Mouse (Mus musculus): ENCODE results near the gene Cacna1a.

DNA sequence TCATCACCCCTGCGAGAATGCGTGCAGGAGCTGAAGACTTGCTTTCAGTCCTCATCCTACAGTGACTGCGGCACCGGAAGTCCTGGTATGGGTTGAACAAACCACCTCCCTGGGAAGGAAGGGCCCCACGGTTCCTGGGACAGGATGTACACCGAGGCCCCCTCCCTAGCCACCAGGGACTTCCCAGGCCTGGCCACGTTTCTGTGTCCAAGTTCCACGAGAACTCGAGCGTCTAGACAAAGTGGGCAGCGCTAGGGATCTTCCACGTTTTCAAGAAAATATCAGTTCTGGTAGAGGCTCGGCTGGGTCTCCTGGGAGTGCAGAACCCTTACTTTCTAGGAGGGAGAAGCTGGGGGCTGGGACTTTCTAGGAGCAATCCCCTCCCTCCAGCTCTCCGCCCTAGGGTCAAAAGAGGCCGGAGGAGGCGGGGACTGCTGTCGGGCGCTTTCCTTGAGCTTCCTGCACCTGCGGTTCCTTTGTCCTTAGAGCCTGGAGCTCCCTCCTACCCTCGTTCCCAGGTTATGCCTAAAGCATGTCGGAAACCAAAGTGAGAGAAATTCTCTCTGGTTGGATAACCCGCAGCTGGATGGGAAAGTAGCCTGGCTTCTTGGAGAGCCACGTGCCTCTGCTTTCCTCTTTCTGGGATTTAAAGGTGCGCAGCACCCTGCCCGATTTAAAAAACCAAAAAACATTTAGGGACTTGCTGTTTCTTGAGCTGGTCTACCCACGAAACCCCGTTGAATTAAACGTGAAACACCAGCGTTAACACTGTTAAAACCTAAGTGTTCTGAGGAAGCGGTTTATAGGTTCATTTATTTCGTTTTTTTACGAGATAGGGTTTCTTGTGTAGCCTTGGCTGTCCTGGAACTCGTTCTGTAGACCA is 271.9 kb downstream of the Cacna1a start:
- TF ChIP-seq MAFK (IDR thresholded peaks at IDR 0.05; ENCODE audit: insufficient read depth, low read depth, low read length) (no peak), ZC3H11A (IDR thresholded peaks at IDR 0.05; ENCODE audit: borderline replicate concordance, low read depth, low read length) (no peak), CHD2 (IDR thresholded peaks at IDR 0.05; ENCODE audit: low read depth, low read length) (peak; percentile 57), ZNF384 (IDR thresholded peaks at IDR 0.05; ENCODE audit: low read depth, low read length) (no peak), HCFC1 (IDR thresholded peaks at IDR 0.05; ENCODE audit: borderline replicate concordance, insufficient read depth, low read length) (no peak)

All from ES-E14 (cell line).